Mouse (Mus musculus): Measurements from ENCODE around the gene Bin2.

Gene Bin2

DNA sequence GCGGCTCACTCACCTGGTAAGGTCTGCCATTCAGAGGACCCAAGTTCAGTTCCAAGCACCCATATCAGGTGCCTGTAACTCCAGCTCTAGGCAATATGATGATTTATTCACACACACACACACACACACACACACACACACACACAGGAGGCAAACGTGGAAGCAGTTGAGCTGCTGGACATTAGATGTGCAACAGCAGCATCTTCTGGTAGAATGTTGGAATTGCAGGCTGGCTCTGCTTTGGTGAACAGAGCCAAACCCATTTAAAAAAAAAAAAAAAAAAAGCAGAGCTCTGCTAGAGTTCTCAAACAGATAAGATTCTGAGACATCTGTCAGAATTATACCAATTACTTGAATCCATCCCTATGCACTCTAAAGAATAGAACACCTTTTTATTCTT lies 13.7 kb upstream of the Bin2 start:
- peak; percentile 52 for DNase-seq (ENCODE audit: low read depth, low spot score)

DNA sequence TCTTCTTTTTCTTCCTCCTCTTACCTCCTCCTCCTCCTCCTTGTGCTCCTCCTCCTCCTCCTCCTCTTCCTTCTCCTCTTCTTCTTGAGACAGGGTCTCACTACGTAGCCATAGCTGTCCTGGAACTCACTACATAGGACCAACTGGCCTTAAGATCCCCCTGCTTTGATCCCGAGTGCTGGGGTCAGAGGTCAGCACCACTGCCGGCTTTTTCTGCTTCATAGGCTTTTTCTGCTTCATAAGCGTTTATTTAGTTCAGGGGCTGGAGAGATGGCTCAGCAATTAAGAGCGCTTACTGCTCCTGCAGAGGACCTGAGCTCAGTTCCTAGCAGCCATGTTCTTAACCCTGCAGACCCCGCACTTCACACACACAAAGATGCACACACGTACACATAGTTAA lies 12.4 kb upstream of the Bin2 start:
- DNase-seq (ENCODE audit: low read depth, low spot score) = no peak

DNA sequence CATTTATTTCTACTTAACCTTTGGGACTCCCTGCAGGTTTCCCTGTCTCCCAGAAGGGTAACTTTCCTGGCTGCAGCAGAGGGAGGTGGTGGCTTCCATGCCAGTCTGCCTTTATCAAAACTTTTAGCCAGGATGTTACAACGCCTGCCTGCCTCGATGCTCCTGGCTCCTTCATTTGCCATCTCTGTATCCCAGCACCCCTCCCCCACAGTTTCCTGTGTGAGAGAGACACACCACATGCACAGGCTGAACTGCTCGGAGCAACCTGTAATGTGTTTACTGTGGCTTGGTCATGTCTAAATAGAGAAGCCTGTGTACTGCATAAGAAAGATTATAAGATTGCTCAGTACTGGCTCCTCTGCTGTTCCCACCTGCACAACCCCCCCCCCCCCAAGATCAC lies 11.0 kb upstream of the Bin2 start:
- DNase-seq (ENCODE audit: low read depth, low spot score) = no peak

DNA sequence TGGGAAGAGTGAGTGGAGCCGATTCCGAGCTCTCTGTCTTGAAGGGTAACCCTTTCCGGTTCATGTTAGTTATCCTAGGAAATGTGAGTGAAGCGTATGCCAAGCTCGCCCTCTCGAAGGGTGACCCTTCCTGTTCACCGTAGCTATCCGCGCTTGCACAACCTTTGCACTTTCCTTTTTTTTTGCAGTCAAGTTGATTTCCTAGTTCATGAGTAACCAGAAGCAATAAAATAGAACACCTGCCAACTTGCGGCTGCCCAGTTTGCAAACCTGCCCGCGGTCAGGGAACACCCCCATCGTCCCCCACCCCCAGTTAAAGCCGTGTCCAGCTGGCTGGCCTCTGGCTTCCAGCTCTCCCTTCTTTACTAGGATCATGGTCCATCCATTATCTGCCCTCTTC lies 9.7 kb upstream of the Bin2 start:
- DNase-seq (ENCODE audit: low read depth, low spot score) = no peak

DNA sequence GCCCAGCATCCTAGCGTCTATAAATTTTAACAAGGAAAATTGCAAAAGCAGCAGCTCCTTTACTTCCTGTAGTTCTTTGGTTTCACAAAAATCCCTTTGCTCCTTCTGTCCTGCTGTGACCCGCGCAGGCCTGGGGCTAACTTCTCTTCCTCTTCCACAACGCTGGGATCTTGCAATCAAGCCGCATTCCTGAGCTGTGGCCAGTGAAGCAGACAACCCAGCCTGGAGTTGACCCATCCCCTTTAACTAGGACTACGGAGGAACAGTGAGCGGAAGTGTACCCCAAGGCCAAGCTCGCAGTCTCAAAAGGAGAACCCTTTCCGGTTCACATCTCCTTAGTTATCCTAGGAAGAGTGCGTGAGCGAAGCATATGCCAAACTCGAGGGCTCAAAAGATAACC lies 9.2 kb upstream of the Bin2 start:
- DNase-seq (ENCODE audit: low read depth, low spot score) = no peak

DNA sequence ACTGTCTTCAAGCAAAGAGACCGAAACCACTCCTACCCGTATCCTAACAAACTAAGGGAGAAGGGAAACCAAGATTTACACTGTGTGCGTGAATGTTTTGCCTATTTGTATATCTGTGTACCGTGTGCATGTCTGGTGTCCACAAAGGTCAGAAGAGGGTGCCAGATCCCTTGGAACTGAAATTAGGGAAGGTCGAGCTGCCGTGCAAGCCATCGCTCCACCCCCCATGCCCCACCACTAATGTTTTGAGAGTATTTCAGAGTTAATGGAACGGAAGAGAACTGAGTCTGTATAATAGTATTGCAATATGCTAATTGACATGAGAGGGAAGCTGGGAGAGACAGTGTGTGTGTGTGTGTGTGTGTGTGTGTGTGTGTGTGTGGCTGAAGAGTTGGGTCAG lies 8.3 kb upstream of the Bin2 start:
- no peak for DNase-seq (ENCODE audit: low read depth, low spot score)

DNA sequence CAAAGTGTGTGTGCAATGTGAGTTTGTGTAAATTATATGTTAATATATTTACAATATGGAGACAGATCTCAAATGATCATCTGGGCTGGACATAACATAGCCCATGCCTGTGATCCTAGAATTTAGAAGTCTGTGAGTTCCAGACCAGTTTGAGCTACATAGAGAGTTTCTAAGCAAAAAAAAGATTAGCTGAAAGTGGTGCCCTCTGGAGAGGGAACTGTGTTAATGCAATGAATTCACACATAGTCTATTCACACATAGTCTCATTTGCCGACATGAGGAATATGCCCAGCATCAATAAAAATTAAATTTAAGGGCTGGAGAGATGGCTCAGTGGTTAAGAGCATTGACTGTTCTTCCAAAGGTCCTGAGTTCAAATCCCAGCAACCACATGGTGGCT lies 7.2 kb upstream of the Bin2 start:
- no peak for DNase-seq (ENCODE audit: low read depth, low spot score)

DNA sequence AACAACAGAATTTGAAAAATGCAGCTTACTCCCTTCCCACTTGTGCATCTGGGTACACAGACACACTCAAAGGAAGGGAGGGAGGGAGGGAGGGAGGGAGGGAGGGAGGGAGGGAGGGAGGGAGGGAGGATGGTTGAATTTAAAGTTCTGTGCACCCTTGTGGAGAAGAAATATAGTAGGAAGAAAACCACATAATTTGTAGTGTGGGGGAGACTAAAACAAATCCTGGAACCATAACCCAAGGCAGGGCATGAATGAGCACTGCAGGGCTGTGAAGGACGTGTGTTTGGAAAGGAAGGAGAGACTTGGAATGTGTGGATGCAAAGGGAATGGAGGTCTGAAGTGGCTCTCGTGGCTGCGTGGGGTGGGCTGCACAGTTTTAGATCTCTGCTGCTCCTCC lies 6.1 kb upstream of the Bin2 start:
- DNase-seq (ENCODE audit: low read depth, low spot score) = no peak

DNA sequence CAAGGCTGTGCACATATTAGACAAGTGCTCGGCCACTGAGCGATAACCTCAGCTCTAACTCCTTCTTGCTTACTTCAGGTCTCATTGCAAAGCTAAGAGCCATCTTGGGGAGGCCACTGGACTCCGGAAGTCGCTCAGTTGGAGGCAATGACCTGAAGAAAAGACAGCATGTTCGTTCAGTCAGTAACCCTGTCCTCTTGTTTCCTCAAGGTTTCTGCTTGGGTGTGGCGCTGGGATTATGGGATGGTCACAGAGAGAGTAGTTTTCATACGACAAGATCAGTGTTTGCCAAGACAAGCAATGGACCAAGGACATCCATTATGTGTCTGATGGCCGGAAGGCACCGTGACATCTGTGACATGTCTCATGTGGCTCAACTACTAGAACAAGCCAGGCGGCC lies 5.2 kb upstream of the Bin2 start:
- no peak for DNase-seq (ENCODE audit: low read depth, low spot score)

DNA sequence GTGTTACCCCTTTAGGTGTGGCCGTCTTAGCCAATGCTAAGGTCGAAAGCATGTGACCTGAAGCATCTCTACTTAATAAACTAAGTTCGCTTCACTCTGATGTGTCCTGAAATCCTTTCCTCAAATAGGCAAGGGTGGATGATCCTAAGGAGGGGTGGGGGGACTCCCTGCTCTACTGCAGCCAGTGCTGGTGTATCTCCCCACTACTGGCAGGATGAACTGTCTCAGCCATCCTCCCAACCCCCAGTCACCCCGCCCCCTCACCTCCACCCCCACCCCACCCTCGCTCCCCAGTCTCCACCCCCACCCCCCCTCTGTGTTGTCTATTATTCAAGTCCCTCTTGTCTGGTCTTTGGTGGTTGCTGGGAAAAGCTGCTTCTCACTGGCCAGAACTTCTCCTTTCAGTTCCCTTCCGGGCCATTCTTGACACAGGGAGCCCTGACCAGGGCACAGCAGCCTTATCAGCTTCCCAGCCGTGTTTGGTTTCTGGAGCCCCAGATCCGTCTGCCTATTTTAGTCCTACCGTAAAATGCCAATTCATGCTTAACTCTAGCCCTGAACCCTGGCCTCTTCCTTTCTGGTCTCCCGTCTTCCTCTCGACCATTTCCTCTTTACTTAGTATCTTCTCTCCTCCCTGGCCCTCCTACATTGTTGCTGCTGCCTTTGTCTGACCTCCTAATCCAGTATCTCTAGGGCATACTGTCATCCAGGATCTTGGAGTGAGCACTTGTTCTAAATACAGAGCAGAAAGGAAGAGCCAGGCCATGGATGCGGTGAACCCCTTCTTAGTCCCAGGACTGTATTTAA lies 4.4 kb upstream of the Bin2 start:
- no peak for DNase-seq (ENCODE audit: low read depth, low spot score)

DNA sequence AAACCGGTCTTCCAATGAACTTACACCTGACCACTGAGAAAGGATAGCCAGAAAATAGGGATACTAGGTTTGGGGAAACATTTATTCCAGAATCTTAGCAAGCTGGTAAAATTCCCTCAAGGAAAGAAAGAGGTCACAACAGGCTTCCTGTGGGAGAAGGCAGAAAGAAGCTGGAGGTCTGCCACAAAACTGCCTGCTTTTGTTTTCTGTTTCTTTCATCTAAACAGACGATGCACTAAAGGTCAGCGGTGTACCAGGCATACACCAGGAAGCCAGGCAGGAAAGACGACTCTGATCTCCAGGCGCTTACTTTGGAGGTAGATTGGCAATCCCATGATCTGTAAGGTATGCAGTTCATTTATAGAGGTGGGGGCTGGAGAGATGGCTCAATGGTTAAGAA lies 1.5 kb upstream of the Bin2 start:
- DNase-seq (ENCODE audit: low read depth, low spot score) = no peak

DNA sequence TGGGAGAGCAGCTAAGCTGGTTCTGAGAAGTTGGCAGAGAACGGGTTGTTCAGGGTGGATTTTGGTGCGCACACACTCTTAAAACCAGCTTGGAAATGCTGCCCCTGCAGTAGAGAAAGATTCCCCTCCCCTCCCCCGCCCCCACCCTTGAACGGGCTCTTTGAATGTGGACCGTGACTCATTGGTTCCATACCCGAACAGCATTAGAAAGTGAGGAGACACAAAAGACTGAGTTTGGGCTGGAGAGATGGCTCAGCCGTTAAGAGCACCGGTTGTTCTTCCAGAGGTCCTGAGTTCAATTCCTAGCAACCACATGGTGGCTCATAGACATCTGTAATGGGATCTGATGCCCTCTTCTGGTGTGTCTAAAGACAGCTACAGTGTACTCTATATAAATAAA lies 651 bp upstream of the Bin2 start:
- DNase-seq (ENCODE audit: low read depth, low spot score) = no peak

DNA sequence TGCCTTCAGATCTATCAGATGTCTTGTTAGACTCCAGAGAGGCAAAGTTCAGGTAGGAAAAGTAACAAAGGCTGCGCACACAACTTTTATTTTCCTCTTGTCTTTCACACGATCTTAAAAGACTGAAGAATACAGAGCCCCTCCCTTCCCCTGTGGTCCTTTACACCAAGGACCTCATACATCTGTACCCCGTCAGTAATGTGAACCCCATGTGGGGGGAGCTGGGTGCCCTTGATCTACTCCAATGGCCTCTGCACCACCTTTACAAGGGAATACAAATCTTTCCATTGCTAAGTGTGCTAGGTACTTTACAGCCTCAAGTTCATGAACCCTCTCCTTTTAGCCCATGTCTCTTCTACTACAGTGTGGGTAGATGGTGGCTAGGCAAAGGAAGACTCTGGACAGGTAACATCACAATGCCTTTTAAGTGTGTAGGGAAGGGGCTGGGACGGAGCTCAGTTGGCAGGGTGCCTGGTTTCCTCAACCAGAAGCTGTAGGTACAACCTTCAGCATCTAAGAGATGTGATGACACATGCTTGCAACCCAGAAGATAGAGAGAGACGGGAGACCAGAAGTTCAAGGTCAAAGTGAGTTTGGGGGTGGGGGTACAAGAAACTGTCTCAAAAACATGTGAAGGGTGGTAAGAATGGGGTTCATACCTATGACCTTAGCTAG lies 1.3 kb downstream of the Bin2 start:
- no peak for DNase-seq (ENCODE audit: low read depth, low spot score)

DNA sequence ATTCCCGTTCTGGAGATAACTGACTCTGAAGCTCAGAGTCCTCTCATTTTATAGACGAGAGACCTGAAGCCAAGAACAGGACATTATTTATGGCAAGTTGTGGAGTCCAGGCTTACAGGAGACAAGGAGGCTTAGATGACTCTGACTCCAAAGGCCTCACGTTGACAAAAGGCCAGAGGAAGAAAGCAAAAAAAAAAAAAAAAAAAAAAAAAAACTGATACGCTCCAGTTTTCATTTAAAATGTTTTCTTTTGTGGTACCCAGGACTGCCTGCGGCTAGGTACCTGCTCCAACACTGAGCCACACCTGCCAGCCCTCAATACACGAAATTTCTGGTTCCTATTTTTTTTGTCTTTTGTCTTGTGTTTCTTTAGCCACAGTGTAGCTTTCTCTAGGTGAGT lies 1.9 kb downstream of the Bin2 start:
- no peak for DNase-seq (ENCODE audit: low read depth, low spot score)

DNA sequence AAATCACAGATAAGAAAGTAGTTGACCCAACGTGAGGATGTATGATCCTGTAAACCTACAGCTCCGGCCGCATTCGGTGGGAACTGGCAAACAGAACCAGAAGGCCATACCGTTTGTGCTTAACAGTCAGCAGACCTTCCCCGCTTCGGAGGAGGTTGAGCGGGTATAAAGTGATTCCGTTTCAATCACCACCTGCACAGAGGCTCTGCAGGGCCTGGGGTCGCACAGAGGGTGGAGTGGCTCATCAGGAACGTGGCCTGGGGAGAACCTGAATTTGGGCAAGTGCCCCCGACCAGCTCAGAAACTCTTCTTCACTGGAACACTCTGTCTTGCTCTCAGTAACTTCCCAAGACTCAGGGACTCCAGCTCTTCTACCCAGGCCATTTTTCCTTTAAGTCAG lies 2.5 kb downstream of the Bin2 start:
- DNase-seq (ENCODE audit: low read depth, low spot score) = no peak

DNA sequence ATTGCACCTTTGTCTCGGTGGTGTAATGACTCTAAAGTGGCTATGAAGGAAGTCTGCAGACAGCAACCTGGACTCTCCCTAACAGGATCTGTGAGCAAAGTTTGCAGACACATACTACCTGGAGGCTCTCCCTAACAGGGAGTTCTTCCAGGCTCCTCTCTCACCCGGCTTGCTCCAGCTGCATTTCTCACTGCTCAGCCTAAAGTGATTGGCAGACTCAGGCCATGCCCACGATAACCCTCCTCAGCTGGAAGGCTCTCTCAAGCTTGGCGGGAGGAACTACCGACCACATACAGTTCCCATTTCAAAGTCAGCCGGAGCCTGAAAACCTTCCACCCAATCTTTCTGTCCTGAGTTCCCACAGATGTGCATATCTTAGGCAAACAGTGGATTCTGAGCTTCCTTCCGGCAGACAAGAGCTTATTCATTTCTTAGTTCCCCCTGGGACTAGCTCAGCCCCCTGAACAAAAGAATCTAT lies 3.1 kb downstream of the Bin2 start:
- no peak for DNase-seq (ENCODE audit: low read depth, low spot score)

DNA sequence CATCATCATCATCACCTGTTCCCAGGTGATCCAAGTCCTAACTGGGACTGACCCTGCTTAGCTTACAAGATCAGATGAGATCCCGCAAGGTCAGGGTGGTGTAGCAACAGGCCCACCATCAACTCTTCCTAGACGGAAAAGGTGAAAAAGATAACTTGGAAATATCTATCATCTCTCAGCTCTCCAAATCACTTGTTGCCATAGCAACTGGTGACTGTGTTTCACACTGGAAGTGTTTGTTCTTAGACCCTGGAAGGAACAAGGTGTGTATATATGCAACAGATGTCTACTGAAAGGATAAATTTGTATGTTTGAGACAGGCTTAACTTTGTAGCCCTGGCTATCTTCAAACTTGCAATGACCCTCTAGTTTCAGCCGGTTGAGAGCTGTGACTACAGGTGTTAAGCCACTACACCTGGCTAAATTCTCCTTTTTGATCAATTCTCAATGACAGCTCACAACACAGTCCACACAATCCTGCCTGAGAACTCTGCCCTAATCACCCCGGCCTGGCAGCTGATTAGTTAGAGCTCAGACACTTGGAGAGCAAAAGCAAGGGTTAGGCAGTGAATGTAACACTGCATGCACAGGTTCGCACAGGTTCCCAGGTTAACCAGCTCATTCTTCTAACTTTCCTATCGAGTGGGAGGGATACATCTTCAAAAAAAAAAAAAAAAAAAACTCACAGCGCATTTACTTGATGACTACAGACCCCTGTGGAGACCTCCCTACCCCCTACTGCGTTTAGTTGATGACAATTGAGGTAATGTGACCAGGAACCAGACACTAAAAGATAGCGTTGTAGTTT lies 3.7 kb downstream of the Bin2 start:
- peak; percentile 6 for DNase-seq (ENCODE audit: low read depth, low spot score)

DNA sequence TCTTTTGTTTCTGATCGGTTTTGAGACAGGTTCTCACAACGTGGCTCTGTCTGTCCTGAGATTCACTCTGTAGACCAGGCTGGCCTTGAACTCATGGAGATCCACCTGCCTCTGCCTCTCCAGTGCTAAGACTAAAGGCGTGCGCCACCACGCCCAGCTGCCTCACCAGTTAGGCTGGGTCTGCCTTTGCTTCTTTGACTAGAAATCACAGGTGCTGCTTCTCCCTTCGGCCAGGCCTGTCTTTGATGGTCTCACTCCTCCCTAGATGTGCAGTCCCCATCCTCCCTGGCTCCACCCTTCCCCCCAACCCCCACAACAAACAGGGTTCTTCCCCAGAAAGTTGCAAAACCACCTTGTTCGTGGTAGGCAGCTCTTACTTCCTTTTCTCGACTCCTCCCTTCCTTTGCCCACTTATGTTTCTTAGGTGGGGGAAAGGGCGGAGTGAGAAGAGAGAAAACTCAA lies 4.5 kb downstream of the Bin2 start:
- DNase-seq (ENCODE audit: low read depth, low spot score) = no peak

DNA sequence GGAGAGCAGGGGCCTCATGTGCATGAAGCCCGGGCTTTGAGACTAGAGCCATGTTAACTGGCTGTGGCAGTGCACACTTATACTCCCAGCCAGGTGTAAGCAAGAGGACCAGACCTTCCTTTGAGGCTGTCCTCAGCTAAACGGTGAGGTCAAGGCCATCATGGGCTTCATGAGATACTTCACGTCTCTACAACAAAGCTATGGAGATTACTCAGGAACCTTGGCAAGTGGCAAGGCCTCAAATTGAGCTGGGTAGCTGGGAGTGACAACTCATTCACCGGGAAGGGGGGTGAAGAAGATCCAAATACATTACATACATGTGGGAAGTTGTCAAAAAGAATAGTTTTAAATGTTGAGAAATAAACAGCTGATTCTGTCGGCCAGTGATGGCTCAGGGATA lies 8.5 kb downstream of the Bin2 start:
- DNase-seq (ENCODE audit: low read depth, low spot score) = no peak

DNA sequence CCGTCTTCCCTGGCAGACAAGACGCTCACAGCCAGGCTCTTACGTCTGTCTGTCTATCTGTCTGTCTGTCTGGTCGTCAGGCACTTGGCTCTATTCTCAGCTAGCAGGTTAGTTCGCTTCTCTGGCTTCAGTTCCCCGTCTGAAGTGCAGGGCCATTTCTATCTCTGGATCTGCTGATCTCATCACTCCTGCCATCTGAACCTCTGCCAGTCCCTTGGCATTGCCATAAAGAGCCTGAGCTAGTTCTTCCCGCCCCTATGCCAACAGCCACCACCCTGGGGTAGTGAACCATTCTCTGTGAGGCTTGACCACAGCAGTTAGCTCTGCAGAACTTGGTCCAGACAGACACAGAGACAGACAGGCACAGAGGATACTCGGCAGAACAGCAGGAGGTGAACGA lies 9.0 kb downstream of the Bin2 start:
- no peak for DNase-seq (ENCODE audit: low read depth, low spot score)

DNA sequence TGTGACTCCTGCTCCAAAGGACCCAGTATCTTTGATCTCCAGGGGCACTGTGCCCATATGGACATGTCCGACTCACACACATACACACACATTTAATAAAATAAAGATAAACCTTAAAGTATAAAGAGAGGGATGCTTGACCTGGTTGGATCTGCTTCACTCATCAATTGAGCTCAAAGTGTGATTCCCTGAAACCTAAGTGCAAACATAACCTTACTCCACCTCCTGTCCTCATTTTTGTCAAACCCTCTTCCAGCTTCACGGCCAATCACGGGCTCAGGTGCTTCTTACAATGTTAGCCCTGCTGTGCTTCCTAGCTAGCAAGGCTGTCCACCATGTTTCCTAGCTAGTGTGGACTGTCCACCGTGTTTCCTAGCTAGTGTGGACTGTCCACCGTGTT lies 14.2 kb downstream of the Bin2 start:
- no peak for DNase-seq (ENCODE audit: low read depth, low spot score)

DNA sequence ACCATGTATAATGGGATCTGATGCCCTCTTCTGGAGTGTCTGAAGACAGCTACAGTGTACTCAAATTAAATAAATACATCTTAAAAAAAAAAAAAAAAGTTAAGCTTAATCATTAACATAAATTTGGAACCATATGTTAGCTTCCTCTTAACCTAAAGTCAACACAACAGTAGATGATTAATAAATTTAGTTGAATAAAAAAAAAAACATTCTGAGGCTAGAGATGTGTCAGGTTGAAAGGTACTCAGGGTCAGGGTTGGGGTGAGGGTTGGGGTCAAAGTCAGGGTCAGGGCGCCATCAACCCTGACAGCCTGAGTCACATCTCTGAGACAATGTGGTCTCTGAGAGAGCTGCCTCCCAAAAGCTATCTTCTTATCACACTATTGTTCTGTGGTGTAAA lies 15.1 kb downstream of the Bin2 start:
- no peak for DNase-seq (ENCODE audit: low read depth, low spot score)

DNA sequence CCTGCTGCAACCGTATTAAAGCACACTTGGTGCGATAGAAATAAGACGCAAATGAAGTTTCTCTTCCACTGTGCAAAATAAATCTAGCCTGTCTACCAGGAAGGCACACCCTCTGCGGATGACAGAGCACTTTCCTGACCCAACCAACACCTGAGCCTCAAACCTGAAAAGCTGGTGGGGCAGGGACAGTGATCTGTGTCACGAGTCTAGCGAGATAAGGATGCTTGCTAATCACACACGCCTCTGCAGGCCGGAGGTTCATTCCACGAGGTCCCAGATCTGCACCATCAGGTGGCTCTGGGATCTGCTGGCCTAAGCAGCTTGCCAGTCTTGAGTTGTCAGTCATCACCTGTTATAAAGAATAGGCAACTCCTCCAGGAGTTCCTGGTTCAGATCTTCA lies 17.7 kb downstream of the Bin2 start:
- DNase-seq (ENCODE audit: low read depth, low spot score) = no peak
